Comparison of ENCODE assay signal across 8 mouse cellular contexts in genomic region chr12:84819236-84820168, GRCm38 (mm10). TPM values are rescaled to one million over a fixed set of nuclear protein-coding genes. Genes with fewer than 3 reads are reported as not detected.
DNase-seq lines count a peak whose midpoint lies in the region; ATAC-seq and TF ChIP-seq lines count a peak whose summit lies in the region.

No protein-coding gene starts in this region.

- no peaks in the 10 kb centered on the region for H3K4me1 ChIP-seq in kidney, embryonic 14.5 days (ENCODE audit: control insufficient read depth, insufficient read depth, low read length)
- no peaks in the 10 kb centered on the region for H3K4me1 ChIP-seq in midbrain, embryonic 14.5 days (ENCODE audit: control insufficient read depth, insufficient read depth, low read length)
- no peaks in the 10 kb centered on the region for H3K4me1 ChIP-seq in hindbrain, embryonic 13.5 days (replicated peaks)

- WGBS in kidney, embryonic 14.5 days = 87% methylated on average over 13 of the region's 13 CpGs
- 87% methylated on average over 13 of the region's 13 CpGs for WGBS in midbrain, embryonic 14.5 days
- WGBS in hindbrain, embryonic 13.5 days = 86% methylated on average over 13 of the region's 13 CpGs

- peak; percentile 55 to 62 for DNase-seq in cerebellum, adult 18-20 months
- no peak for DNase-seq in cerebellum, adult 11 months
- DNase-seq in frontal cortex, postnatal 10 days (ENCODE audit: low spot score in 2 of 2) = peak; percentile 42 to 49
- DNase-seq in liver = peak; percentile 85
- no peak for DNase-seq in midbrain, embryonic 14.5 days

- H3K79me2 ChIP-seq in C2C12 (ENCODE audit: control insufficient read depth, insufficient read depth) = no peaks in the 10 kb centered on the region

- no peak overlapping the region for H3K27ac ChIP-seq in kidney, embryonic 14.5 days (ENCODE audit: low read depth, low read length)
- H3K27ac ChIP-seq in midbrain, embryonic 14.5 days (replicated peaks; ENCODE audit: low read depth, low read length) = no peak overlapping the region
- no peak overlapping the region for H3K27ac ChIP-seq in hindbrain, embryonic 13.5 days

- no peak overlapping the region for H3K4me2 ChIP-seq in kidney, embryonic 14.5 days (replicated peaks; ENCODE audit: low read depth, low read length)
- H3K4me2 ChIP-seq in midbrain, embryonic 14.5 days (ENCODE audit: low read length) = no peak overlapping the region
- no peak overlapping the region for H3K4me2 ChIP-seq in hindbrain, embryonic 13.5 days

- H3K9ac ChIP-seq in kidney, embryonic 14.5 days (ENCODE audit: low read depth, low read length) = no peak overlapping the region
- no peak overlapping the region for H3K9ac ChIP-seq in midbrain, embryonic 14.5 days (replicated peaks; ENCODE audit: low read length)
- H3K9ac ChIP-seq in hindbrain, embryonic 13.5 days = no peak overlapping the region

- no peak overlapping the region for H3K4me3 ChIP-seq in C2C12 (ENCODE audit: insufficient read depth, poor library complexity, severe bottlenecking)
- H3K4me3 ChIP-seq in kidney, embryonic 14.5 days (ENCODE audit: low read length) = no peak overlapping the region
- no peak overlapping the region for H3K4me3 ChIP-seq in midbrain, embryonic 14.5 days (replicated peaks; ENCODE audit: low read depth, low read length)
- H3K4me3 ChIP-seq in hindbrain, embryonic 13.5 days = no peak overlapping the region

- ATAC-seq in kidney, embryonic 14.5 days (ENCODE audit: low FRiP score, low TSS enrichment) = no peak
- ATAC-seq in midbrain, embryonic 14.5 days (ENCODE audit: low FRiP score, low TSS enrichment) = no peak
- ATAC-seq in hindbrain, embryonic 13.5 days (ENCODE audit: low FRiP score) = no peak

- no peaks in the 10 kb centered on the region for H3K9me3 ChIP-seq in kidney, embryonic 14.5 days (ENCODE audit: control insufficient read depth, low read length)
- H3K9me3 ChIP-seq in midbrain, embryonic 14.5 days (ENCODE audit: control insufficient read depth, low read length) = no peaks in the 10 kb centered on the region
- no peaks in the 10 kb centered on the region for H3K9me3 ChIP-seq in hindbrain, embryonic 13.5 days

- no peak overlapping the region for H3ac ChIP-seq in C2C12 (ENCODE audit: control insufficient read depth, insufficient read length, low read depth)

- no peaks in the 10 kb centered on the region for H3K79me3 ChIP-seq in C2C12 (ENCODE audit: low read depth)

- H3K27me3 ChIP-seq in C2C12 (ENCODE audit: control insufficient read depth, insufficient read depth, insufficient read length) = no peaks in the 10 kb centered on the region
- H3K27me3 ChIP-seq in kidney, embryonic 14.5 days (ENCODE audit: control insufficient read depth, insufficient read depth, low read length) = no peaks in the 10 kb centered on the region
- H3K27me3 ChIP-seq in midbrain, embryonic 14.5 days (ENCODE audit: control insufficient read depth, insufficient read depth, low read length) = no peaks in the 10 kb centered on the region
- no peaks in the 10 kb centered on the region for H3K27me3 ChIP-seq in hindbrain, embryonic 13.5 days

- no peak for TF ChIP-seq CTCF in C2C12 (IDR thresholded peaks at IDR 0.05; ENCODE audit: control insufficient read depth, insufficient read depth, insufficient read length)

- peaks cover 7% of the 10 kb centered on the region for H3K36me3 ChIP-seq in C2C12 (ENCODE audit: control insufficient read depth, insufficient read depth)
- no peaks in the 10 kb centered on the region for H3K36me3 ChIP-seq in kidney, embryonic 14.5 days (ENCODE audit: control insufficient read depth, insufficient read depth, low read length)
- no peaks in the 10 kb centered on the region for H3K36me3 ChIP-seq in midbrain, embryonic 14.5 days (ENCODE audit: control insufficient read depth, insufficient read depth, low read length)
- H3K36me3 ChIP-seq in hindbrain, embryonic 13.5 days = no peaks in the 10 kb centered on the region

TF ChIP-seq in C2C12, 6 proteins besides CTCF, POLR2A, EP300 and RAD21:
- TF ChIP-seq MAX (IDR thresholded peaks at IDR 0.05) (peak; percentile 57), FOSL1 (IDR thresholded peaks at IDR 0.05; ENCODE audit: insufficient read depth, low read length, poor library complexity, severe bottlenecking) (no peak), MYOG (IDR thresholded peaks at IDR 0.05; ENCODE audit: control insufficient read depth, extremely low read depth, insufficient read length) (no peak), MYOD1 (IDR thresholded peaks at IDR 0.05; ENCODE audit: control insufficient read depth, insufficient read length, low read depth) (peak; percentile 97), USF1 (IDR thresholded peaks at IDR 0.05; ENCODE audit: low read depth) (no peak), CEBPB (IDR thresholded peaks at IDR 0.05; ENCODE audit: low read depth) (peak; percentile 39)

RNA-seq across cellular contexts. Expression of gene Isca2, which starts 46.5 kb away (rescaled TPM):
- polyA plus RNA-seq in C2C12 (2012; fragmentation: generic; extraction: Trizol) = 44.1 TPM
- 138 and 170 TPM in 2 replicates for polyA plus RNA-seq in kidney, embryonic 14.5 days (2014; fragmentation: Nextera tagmentation; extraction: Ambion mirVana)
- 133 and 146 TPM in 2 replicates for polyA plus RNA-seq in midbrain, embryonic 14.5 days (2014; fragmentation: Nextera tagmentation; extraction: Ambion mirVana)
- polyA plus RNA-seq in hindbrain, embryonic 13.5 days (2015; fragmentation: Nextera tagmentation; extraction: Ambion mirVana) = 154 and 158 TPM in 2 replicates

RNA-seq across cellular contexts. Expression of gene Npc2, which starts 46.5 kb away (rescaled TPM):
- polyA plus RNA-seq in C2C12 (2012; fragmentation: generic; extraction: Trizol) = 226 TPM
- polyA plus RNA-seq in kidney, embryonic 14.5 days (2014; fragmentation: Nextera tagmentation; extraction: Ambion mirVana) = 50.2 and 59.0 TPM in 2 replicates
- 56.2 and 61.0 TPM in 2 replicates for polyA plus RNA-seq in midbrain, embryonic 14.5 days (2014; fragmentation: Nextera tagmentation; extraction: Ambion mirVana)
- polyA plus RNA-seq in hindbrain, embryonic 13.5 days (2015; fragmentation: Nextera tagmentation; extraction: Ambion mirVana) = 80.8 and 82.3 TPM in 2 replicates

RNA-seq across cellular contexts. Expression of gene Ltbp2, which starts 56.8 kb away (rescaled TPM):
- polyA plus RNA-seq in C2C12 (2012; fragmentation: generic; extraction: Trizol) = 49.5 TPM
- 0.08 TPM in 1 of 2 replicates, not detected in the other for polyA plus RNA-seq in kidney, embryonic 14.5 days (2014; fragmentation: Nextera tagmentation; extraction: Ambion mirVana)
- 0.13 TPM in 1 of 2 replicates, not detected in the other for polyA plus RNA-seq in midbrain, embryonic 14.5 days (2014; fragmentation: Nextera tagmentation; extraction: Ambion mirVana)
- 0.14 and 0.31 TPM in 2 replicates for polyA plus RNA-seq in hindbrain, embryonic 13.5 days (2015; fragmentation: Nextera tagmentation; extraction: Ambion mirVana)

Comparison
In these comparisons a context has a peak if more than half of its experiments do, and no peak if none do; other contexts are left out.
1. DNase-seq: peak in cerebellum, adult 18-20 months (2 of 2), frontal cortex, postnatal 10 days (2 of 2) and liver (single experiment); none in cerebellum, adult 11 months (single experiment) and midbrain, embryonic 14.5 days (single experiment).
2. RNA of gene Ltbp2, which starts 56.8 kb away (polyA plus RNA-seq): 49.5 TPM in C2C12 (single experiment); 0.14 to 0.31 TPM in hindbrain, embryonic 13.5 days, 0.13 TPM in midbrain, embryonic 14.5 days and 0.08 TPM in kidney, embryonic 14.5 days; every median in the first group is over 10 times any median in the second.